ENCODE assay signal across 13 mouse cellular contexts in the genomic region with DNA sequence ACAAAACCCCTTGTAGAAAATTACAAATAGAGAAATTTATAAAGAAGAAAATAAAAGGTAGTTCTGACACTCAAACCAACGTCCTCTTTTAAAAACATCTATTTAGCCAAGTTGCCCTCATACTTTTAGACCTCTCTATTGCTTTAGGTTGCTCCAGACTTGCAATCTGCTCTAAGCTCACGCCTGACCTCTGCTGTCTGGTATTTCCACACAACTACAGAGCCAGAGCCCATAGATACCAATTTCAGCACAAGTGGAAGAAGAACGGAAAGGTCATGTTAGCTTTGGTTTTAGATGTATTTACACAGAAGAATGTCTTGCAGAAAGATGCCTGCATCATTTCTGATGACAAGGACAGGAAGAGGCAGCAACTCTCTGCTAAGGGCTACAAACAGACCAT. TPM values are rescaled to one million over a fixed set of nuclear protein-coding genes. Genes with fewer than 3 reads are reported as not detected.
DNase-seq lines count a peak whose midpoint lies in the region; ATAC-seq and TF ChIP-seq lines count a peak whose summit lies in the region.
"Had no signal": no experiment of that assay in that cellular context is flagged by ENCODE, and none has a peak within 500 bp of the region (broad histone marks: within the 10 kb centered on the region; RNA-seq: fewer than 3 reads in every experiment).

No protein-coding gene starts in this region.

- no peak overlapping the region for H3K9ac ChIP-seq in hindbrain, postnatal 0 days (replicated peaks; ENCODE audit: low read length)
- H3K9ac ChIP-seq in hindbrain, embryonic 13.5 days: no peak overlapping the region
- H3K9ac ChIP-seq in lung, embryonic 14.5 days: no peak overlapping the region
- H3K9ac ChIP-seq: heart, embryonic 13.5 days had no signal

- peak; percentile 48 for TF ChIP-seq CTCF in hindbrain, postnatal 0 days (IDR thresholded peaks at IDR 0.05; ENCODE audit: low read depth)
- TF ChIP-seq CTCF in lung, embryonic 14.5 days (IDR thresholded peaks at IDR 0.05; ENCODE audit: low read depth): peak; percentile 34; the same call in 1 of the 2 replicates
- no peak for TF ChIP-seq CTCF in lung, adult 2 months (IDR thresholded peaks at IDR 0.05; ENCODE audit: insufficient read depth, low read length)

- no peak overlapping the region for H3K4me2 ChIP-seq in hindbrain, postnatal 0 days (ENCODE audit: low read depth, low read length)
- no peak overlapping the region for H3K4me2 ChIP-seq in hindbrain, embryonic 13.5 days
- no peak overlapping the region for H3K4me2 ChIP-seq in lung, embryonic 14.5 days
- H3K4me2 ChIP-seq: heart, embryonic 13.5 days had no signal

- WGBS in hindbrain, postnatal 0 days: 48% methylated on average over 3 of the region's 3 CpGs
- 60% methylated on average over 3 of the region's 3 CpGs for WGBS in hindbrain, embryonic 13.5 days
- 37% methylated on average over 3 of the region's 3 CpGs for WGBS in lung, embryonic 14.5 days
- WGBS in lung, adult 2 months: 45% methylated on average over 3 of the region's 3 CpGs

- no peaks in the 10 kb centered on the region for H3K27me3 ChIP-seq in hindbrain, postnatal 0 days (ENCODE audit: insufficient read depth, low read length)
- H3K27me3 ChIP-seq in hindbrain, embryonic 13.5 days: no peaks in the 10 kb centered on the region
- H3K27me3 ChIP-seq in lung, embryonic 14.5 days (ENCODE audit: insufficient read depth, low read length): no peaks in the 10 kb centered on the region
- H3K27me3 ChIP-seq: heart, embryonic 13.5 days had no signal

- H3K9me3 ChIP-seq in hindbrain, postnatal 0 days (ENCODE audit: low read length): no peaks in the 10 kb centered on the region
- H3K9me3 ChIP-seq in hindbrain, embryonic 13.5 days: no peaks in the 10 kb centered on the region
- no peaks in the 10 kb centered on the region for H3K9me3 ChIP-seq in lung, embryonic 14.5 days (ENCODE audit: low read depth, low read length)
- H3K9me3 ChIP-seq: heart, embryonic 13.5 days had no signal

- no peak overlapping the region for H3K4me3 ChIP-seq in hindbrain, postnatal 0 days (ENCODE audit: low read length)
- H3K4me3 ChIP-seq in hindbrain, embryonic 13.5 days: no peak overlapping the region
- H3K4me3 ChIP-seq in lung, embryonic 14.5 days (ENCODE audit: low read depth, low read length): no peak overlapping the region
- H3K4me3 ChIP-seq in lung, adult 2 months (replicated peaks; ENCODE audit: extremely low read depth, low read depth, low read length): no peak overlapping the region
- H3K4me3 ChIP-seq: heart, embryonic 13.5 days had no signal

- peak; percentile 9 for DNase-seq in adrenal gland, adult 2 months
- no peak for DNase-seq in adrenal gland, postnatal 4 days (ENCODE audit: low spot score in 2 of 2)
- peak; percentile 17 for DNase-seq in hindbrain, postnatal 0 days (ENCODE audit: low spot score)
- DNase-seq in lung, embryonic 14.5 days: peak; percentile 27
- DNase-seq in lung, adult 2 months: no peak
- peak; percentile 16 for DNase-seq in brain, adult 2 months (ENCODE audit: low read depth, low spot score)
- DNase-seq in MN1 (ENCODE audit: low spot score): no peak
- DNase-seq: layer of hippocampus, adult 9-11 months had no signal

- H3K27ac ChIP-seq in hindbrain, postnatal 0 days: no peak overlapping the region
- no peak overlapping the region for H3K27ac ChIP-seq in hindbrain, embryonic 13.5 days
- no peak overlapping the region for H3K27ac ChIP-seq in lung, embryonic 14.5 days (ENCODE audit: low read depth)
- H3K27ac ChIP-seq: heart, embryonic 13.5 days had no signal

- no peaks in the 10 kb centered on the region for H3K4me1 ChIP-seq in hindbrain, postnatal 0 days (ENCODE audit: insufficient read depth, low read length)
- H3K4me1 ChIP-seq in hindbrain, embryonic 13.5 days (replicated peaks): no peaks in the 10 kb centered on the region
- H3K4me1 ChIP-seq in lung, embryonic 14.5 days (ENCODE audit: insufficient read depth): no peaks in the 10 kb centered on the region
- no peaks in the 10 kb centered on the region for H3K4me1 ChIP-seq in lung, adult 2 months (ENCODE audit: control insufficient read depth, insufficient read depth, low read length)
- H3K4me1 ChIP-seq: heart, embryonic 13.5 days had no signal

- no peaks in the 10 kb centered on the region for H3K36me3 ChIP-seq in hindbrain, postnatal 0 days (ENCODE audit: insufficient read depth, low read length)
- no peaks in the 10 kb centered on the region for H3K36me3 ChIP-seq in hindbrain, embryonic 13.5 days
- H3K36me3 ChIP-seq in lung, embryonic 14.5 days (ENCODE audit: insufficient read depth): no peaks in the 10 kb centered on the region

- no peak for TF ChIP-seq POLR2A in lung, adult 2 months (IDR thresholded peaks at IDR 0.05; ENCODE audit: borderline replicate concordance, extremely low read depth, low read depth, low read length)

- ATAC-seq in hindbrain, postnatal 0 days: no peak
- no peak for ATAC-seq in hindbrain, embryonic 13.5 days (ENCODE audit: low FRiP score)
- ATAC-seq in lung, embryonic 14.5 days (ENCODE audit: insufficient read depth): no peak

RNA-seq across cellular contexts. Expression of a gene that starts 32.4 kb away (rescaled TPM):
- total RNA-seq in adrenal gland, adult 2 months (2021): 10 to 100 TPM in 1 of 2 experiments, 1 to 10 TPM in 1; 6.6 to 10.9 TPM
- polyA plus RNA-seq in adrenal gland, adult 2 months (2012; rRNA removed): 3.4 and 6.7 TPM in 2 replicates
- total RNA-seq in adrenal gland, postnatal 4 days (2021): 10 to 100 TPM; 10.6 to 12.4 TPM
- 3.1 and 6.0 TPM in 2 replicates for total RNA-seq in hindbrain, postnatal 0 days (2014; rRNA removed)
- polyA plus RNA-seq in hindbrain, postnatal 0 days (2015; fragmentation: Nextera tagmentation; extraction: Ambion mirVana): 2.9 and 3.0 TPM in 2 replicates
- polyA plus RNA-seq in hindbrain, embryonic 13.5 days (2015; fragmentation: Nextera tagmentation; extraction: Ambion mirVana): 4.4 and 4.6 TPM in 2 replicates
- polyA plus RNA-seq in lung, embryonic 14.5 days (2014; fragmentation: Nextera tagmentation; extraction: Ambion mirVana): 19.0 and 21.1 TPM in 2 replicates
- 1.9 and 2.6 TPM in 2 replicates for polyA plus RNA-seq in lung, adult 2 months (2012; rRNA removed)

RNA-seq across cellular contexts. Expression of a gene that starts 38.4 kb away (rescaled TPM):
- under 1 TPM; 0.12 to 0.21 TPM for total RNA-seq in adrenal gland, adult 2 months (2021)
- not detected in 2 replicates for polyA plus RNA-seq in adrenal gland, adult 2 months (2012; rRNA removed)
- total RNA-seq in adrenal gland, postnatal 4 days (2021): 10 to 100 TPM in 1 of 2 experiments, 1 to 10 TPM in 1; 2.6 to 16.2 TPM
- total RNA-seq in hindbrain, postnatal 0 days (2014; rRNA removed): 2.1 and 3.2 TPM in 2 replicates
- 3.9 and 4.0 TPM in 2 replicates for polyA plus RNA-seq in hindbrain, postnatal 0 days (2015; fragmentation: Nextera tagmentation; extraction: Ambion mirVana)
- polyA plus RNA-seq in hindbrain, embryonic 13.5 days (2015; fragmentation: Nextera tagmentation; extraction: Ambion mirVana): 0.91 and 1.3 TPM in 2 replicates
- polyA plus RNA-seq in lung, embryonic 14.5 days (2014; fragmentation: Nextera tagmentation; extraction: Ambion mirVana): not detected in 2 replicates
- 0.37 and 0.78 TPM in 2 replicates for polyA plus RNA-seq in lung, adult 2 months (2012; rRNA removed)
- total RNA-seq: common myeloid progenitor, adult 5-6 weeks; megakaryocyte, adult 5-6 weeks had no signal

RNA-seq across cellular contexts. Expression of a gene that starts 56.9 kb away (rescaled TPM):
- not detected for total RNA-seq in adrenal gland, adult 2 months (2021)
- not detected in 2 replicates for polyA plus RNA-seq in adrenal gland, adult 2 months (2012; rRNA removed)
- total RNA-seq in adrenal gland, postnatal 4 days (2021): under 1 TPM in 1 of 2 experiments, not detected in 1; 0.40 TPM
- total RNA-seq in hindbrain, postnatal 0 days (2014; rRNA removed): not detected in 2 replicates
- not detected in 2 replicates for polyA plus RNA-seq in hindbrain, postnatal 0 days (2015; fragmentation: Nextera tagmentation; extraction: Ambion mirVana)
- polyA plus RNA-seq in hindbrain, embryonic 13.5 days (2015; fragmentation: Nextera tagmentation; extraction: Ambion mirVana): 0.25 TPM in 1 of 2 replicates, not detected in the other
- polyA plus RNA-seq in lung, embryonic 14.5 days (2014; fragmentation: Nextera tagmentation; extraction: Ambion mirVana): not detected in 2 replicates
- polyA plus RNA-seq in lung, adult 2 months (2012; rRNA removed): 0.15 TPM in 2 replicates
- total RNA-seq: common myeloid progenitor, adult 5-6 weeks; megakaryocyte, adult 5-6 weeks had no signal
- polyA plus RNA-seq: heart, embryonic 13.5 days; small intestine, adult 2 months had no signal

Comparison
In these comparisons a context has a peak if more than half of its experiments do, and no peak if none do; other contexts are left out.
1. DNase-seq: peak in adrenal gland, adult 2 months (single experiment), hindbrain, postnatal 0 days (single experiment), lung, embryonic 14.5 days (single experiment) and brain, adult 2 months (single experiment); none in adrenal gland, postnatal 4 days (0 of 2), lung, adult 2 months (single experiment) and MN1 (single experiment).